Mouse (Mus musculus): Measurements from ENCODE around the gene Parn. TPM values are rescaled to one million over a fixed set of nuclear protein-coding genes. Genes with fewer than 3 reads are reported as not detected.
"Not testable (repeated sequence)": the region's sequence is repeated elsewhere in the genome, so short reads cannot be mapped to it uniquely, and the experiment has no call there.

The Parn gene
- total RNA-seq, 2 experiments from 2014 or later = 25.0 to 38.3 TPM

DNA sequence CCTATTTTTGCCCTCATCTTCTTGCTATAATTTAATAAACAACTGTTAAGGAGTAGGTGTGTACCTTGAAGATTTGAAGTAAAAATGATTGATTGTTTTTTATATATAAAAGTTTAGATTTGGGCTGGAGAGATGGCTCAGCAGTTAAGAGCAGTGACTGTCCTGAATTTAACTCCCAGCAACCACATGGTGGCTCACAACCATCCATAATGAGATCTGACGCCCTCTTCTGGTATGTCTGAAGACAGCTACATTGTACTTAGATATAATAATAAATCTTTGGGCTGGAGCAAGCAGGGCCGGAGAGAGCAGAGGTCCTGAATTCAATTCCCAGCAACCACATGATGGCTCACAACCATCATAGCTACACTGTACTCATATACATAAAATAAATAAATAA lies 29.8 kb downstream of the Parn start:
- DNase-seq (ENCODE audit: low spot score in 2 of 2) = not testable (repeated sequence)

DNA sequence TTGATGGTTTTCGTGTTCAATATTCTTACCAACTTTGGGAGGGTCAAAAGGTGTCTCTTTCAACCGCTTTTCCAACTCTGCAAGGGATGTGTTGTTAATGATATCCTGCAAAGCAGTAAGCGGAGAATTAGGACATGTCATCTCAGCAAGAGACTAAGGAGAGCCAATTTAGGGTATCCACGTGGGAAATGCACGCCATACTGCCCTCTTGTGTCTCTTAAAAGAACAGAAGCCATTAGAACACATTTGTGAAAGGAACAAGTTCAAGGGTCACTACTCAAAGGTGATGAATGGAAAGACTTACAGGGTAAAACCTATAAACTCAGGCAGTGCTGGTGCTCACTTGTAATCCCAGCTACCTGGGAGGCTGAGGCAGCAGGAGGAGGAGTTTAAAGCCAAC lies 39.6 kb downstream of the Parn start:
- DNase-seq (ENCODE audit: low spot score in 2 of 2) = no peak

DNA sequence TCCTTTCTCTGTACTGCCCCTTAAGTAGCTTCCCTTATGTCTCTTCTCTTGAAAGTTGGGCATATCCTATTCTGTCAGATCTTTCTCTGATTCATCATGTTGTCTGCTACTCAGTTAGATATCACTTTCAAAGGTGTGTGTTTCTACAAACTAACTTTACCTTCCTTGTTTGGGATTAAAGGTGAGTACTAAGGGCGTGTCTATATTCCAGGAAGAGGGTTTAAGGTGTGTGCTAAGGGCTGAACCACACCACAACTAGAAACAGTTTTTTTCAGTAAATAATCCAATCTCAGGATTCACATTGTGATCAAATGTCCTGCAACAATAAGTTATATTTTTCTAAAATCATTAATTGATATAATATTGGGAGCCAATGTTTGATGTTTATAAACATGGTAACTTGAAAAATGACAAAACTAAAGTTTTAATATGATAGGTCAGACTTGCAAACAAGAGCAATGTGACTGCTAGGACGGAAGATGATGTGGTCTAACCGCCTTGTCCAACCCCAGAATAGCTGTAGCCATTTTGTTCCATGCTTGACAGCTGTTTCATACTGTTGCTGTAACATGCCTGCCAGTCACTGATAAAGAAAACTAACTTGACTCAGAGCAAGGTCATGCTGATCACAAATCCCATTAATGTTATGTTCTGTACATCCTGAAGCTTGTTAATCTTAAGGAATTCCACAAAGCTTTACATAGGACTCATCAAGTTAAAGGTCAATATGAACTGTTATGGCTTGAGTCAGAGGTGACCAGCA lies 46.0 kb downstream of the Parn start:
- no peak for DNase-seq (ENCODE audit: low spot score in 2 of 2)

DNA sequence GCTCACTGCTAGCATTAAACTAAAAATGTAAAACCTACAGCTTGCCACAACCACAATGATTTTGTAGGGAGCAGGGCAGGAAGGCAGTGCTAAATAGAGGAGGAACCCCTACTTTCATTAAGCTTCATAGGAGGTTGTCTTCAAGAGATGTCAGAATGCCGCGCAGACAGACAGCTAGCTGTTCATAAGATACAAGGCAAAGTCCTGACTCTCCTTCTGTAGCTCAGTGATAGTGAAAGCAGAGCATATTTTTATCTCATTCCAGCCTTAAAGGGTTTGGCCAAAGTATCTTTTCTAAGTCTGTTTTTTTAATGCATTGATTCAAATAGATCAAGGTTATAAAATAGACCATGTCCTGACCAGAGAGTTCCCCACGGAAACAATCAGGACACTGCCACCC lies 47.8 kb downstream of the Parn start:
- no peak for DNase-seq (ENCODE audit: low spot score in 2 of 2)

DNA sequence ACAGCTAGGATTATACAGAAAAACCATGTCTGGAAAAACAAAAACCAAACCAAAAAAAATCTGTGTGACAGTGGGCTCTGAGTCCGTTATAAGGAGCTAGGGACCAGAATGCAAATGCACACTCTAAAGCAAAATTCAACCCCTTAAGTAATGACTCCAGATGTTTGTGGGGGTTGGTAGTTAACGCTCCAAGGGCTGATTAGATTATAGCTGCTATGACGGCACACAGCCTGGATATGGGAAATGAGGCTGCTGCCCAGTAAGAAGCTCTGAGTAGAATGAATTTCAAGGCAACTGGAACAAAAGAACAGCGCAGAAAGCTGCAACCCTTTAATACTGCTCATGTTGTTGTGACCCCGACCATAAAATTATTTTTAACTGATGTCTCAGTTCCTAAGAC lies 52.7 kb downstream of the Parn start:
- no peak for DNase-seq (ENCODE audit: low spot score in 2 of 2)

DNA sequence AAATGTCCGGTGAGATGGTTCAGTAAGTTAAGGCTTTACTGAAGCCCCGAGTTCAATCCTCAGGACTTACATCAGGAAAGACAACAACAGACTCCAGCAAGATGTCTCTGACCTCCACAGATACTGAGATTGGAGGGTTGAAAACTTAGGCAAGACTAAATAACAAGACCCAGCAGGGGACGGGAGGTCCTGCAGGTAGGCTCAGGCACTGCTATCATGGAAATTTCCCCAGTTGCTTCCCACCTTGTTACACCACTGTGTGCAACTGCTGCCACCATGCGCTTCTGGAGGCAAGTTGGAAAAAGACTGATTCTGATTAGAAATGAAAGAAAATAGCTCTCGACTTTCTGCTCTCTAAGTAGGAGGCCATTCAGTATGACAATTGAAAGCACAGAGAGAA lies 55.4 kb downstream of the Parn start:
- no peak for DNase-seq (ENCODE audit: low spot score in 2 of 2)

DNA sequence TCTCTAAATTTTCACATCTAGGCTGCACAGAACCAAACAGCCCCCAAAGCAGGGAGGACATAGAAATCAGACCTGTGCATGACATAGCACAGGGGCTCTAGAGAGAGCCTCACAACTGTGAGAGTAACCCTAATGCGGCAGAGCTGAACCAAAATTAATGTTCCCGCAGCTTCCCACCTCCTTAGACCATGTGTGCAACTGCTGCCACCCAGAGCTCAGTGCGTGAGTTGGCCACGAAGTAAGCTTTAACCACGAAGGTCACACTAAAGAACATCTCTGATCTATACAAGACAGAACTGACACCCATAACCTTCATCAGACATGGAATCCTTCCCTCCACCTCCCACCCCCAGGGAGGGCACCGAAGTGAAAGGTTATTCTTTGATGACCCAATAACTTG lies 55.9 kb downstream of the Parn start:
- DNase-seq (ENCODE audit: low spot score in 2 of 2) = no peak

DNA sequence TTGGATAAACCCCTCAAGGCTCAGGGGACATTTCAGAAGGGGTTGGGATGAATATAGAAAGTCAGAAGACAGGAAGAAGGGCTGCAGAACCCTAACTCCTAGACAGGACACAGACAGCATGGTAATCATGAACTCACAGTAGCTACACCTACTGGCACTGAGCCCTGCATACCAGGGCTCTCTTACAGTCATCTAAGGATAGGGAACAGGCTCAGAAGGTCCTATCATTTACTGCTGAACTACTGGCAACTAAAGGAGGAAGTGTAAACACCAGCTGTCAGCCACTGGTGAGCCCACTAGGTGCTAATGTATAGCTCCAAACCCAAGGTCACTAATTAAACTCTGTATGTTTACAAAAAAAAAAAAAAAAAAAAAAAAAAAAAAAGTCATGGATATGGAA lies 56.6 kb downstream of the Parn start:
- no peak for DNase-seq (ENCODE audit: low spot score in 2 of 2)

DNA sequence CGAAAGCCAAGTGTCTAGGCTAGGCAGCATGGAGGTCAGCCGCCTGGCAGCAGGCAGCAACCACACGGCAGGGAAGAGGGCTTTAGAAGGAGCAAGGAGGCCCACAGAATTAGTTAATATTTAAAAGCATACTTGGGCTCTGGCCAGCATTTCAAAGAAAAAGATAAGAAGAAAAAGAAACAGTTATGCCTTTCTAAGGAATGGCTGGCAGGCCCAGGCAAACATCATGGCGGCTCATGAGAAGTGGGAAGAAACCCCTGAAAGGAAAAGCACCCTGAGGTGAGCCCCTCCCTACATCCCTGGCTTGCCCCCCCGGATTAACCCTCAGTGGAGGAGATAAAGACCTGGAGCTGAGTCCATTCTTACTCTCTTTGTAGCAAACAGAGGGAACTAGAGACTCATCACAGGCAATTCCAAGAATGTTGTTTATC lies 57.0 kb downstream of the Parn start:
- DNase-seq (ENCODE audit: low spot score in 2 of 2) = no peak

DNA sequence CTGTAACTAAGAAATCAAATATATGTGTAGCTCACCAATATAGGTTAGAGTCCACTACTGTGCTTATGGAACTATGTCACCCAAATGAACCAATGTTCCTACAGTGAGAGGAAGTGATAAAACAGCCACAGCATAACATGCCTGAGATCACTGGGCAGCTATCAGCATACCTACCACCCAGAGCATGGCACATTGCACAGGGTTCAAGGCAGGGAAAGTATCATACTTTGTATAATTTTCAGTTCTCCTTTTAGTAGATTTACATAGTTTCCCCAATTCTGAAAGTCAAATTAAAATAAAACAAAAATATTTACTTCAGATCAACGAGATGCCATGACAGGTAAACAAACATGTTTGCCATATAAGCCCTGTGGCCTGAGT lies 59.3 kb downstream of the Parn start:
- DNase-seq (ENCODE audit: low spot score in 2 of 2) = no peak

DNA sequence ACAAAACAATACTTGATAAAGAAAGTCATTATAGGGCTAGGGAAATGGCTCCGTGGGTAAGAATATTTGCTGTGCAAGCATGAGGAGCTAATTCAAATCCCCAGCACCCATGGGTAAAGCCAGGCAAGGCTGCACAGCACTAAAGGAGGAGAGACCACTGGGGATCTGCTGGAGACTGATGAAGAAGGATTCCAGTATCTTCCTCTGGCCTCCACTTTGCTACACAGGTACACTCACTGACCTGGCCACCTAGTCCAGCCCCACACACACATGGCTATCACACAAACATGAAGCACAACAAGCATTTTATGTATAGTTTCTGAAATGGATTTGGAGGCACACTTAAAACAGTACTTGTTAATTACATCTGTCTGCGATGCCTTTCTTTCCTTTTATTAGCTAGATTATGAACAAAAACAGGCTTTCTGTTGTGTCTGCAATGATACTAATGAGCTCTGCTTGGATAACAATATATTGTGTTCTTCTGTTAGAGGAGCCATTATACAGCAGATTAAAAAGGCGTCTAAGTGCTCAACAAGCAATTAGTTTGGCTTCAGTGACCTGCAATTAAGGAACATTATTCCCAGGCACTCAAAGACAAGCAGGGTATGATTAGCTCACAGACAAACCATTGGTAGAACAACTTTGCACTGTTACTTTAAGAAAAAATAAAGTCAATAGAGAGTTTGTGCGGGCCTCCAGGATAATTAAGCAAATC lies 59.8 kb downstream of the Parn start:
- DNase-seq (ENCODE audit: low spot score in 2 of 2) = no peak

DNA sequence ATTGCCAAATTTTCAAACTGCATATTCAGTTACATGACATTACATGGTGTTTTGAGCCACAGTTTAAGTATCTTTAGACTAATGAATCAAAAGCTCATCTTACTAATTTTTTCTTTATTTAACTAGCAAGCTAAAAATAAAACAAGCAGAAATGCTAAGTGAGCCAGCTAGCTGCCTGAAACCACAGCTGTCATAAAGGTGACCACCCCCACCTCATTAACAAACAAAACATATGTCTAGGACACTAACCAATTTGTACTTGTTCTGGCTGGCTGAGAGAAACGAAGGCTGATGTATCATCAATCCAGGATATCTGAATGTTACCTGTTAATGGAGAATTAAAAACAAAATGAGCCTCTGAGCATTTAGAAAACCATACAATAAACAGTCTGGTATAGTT lies 65.2 kb downstream of the Parn start:
- DNase-seq (ENCODE audit: low spot score in 2 of 2) = no peak

DNA sequence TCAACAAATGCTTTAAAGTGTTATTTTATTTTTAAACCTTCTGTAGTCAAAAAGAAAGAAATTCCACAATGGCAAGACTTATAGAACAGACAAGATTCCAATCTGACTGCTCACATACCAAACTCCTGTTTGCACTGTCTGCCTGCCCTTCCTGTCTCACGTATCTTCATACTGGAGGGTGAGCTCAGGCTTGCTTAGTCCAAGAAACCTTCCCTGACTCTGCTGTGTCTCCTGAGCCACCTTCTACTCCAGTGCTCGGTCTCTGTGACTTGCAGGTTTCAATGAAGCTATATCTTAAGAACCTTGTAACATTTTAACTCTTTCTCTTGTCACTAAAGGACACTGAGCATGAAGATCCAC lies 78.9 kb downstream of the Parn start:
- no peak for DNase-seq (ENCODE audit: low spot score in 2 of 2)

DNA sequence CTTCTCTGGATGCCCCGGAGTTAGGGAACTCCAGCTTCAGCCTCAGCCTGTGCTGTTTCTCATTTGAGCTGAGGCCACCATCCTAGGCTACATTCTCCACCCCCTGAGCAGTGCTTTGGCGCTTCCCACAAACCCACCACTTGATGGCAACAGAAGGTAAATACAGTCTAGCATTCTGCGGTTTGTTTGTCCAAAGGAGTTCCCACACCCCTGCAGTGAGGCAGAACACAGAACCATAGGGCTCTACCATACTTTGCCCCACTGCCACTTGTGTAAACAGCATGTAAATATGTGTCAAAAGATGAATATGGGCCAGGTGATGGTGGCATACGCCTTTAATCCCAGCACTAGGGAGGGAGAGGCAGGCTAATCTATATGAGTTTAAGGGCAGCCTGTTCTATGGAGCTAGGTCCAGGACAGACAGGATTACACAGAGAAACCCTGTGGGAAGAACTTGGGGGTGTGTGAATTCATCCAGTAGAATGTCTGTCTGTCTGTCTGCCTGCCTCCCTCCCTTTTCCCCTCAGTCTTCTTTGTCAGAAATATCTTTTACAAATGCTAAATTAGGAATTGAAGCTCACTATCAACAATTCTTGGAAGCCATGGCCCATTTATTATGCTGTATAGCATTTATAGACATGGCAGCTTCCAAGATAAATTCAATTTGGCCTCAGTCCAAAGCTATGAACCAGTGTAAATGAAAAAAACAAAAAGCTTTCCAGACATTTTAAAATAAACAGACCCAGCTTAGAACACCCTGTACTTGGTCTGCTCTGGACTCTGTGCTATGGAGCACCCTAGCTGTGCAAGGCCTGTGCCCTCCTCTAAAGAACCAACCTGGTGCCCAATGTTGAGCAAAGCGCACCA lies 79.6 kb downstream of the Parn start:
- DNase-seq (ENCODE audit: low spot score in 2 of 2) = no peak

DNA sequence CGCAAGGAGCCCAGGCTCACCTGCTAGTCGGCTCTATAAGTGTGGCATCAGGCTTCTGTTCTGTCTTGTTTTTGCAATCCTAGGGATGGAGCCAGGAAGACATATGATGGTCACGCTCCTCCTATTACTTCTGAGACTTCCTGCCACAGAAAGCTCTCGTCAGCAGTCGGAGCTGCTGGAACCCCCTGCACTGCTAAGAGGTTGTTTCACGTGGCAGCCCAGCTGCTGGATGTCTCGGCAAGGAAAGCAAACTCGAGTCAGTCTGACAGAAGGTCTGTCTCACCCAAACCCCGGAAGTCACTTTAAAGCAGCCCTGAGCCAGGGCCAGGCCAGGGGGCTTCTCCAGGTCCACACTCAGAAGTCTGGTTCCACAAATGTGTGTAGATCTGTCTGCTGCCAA lies 82.7 kb downstream of the Parn start:
- no peak for DNase-seq (ENCODE audit: low spot score in 2 of 2)

DNA sequence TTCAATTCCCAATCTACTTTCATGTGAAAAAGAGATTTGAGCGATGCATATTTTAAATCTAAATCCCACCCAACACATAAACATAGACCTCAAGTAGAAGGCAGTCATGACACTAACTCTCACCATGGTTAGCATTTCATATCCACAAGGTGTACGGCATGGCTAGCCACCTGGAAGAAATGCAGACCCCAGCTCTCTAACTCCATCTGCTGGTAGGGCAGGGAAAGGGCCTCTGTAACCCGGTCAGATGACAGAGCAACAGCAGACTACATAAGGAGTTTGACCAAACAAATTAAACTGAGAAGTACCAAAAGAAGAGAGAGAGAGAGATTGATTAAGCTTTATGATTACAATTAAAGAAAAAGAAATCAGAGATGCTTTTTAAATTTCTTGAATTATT lies 87.2 kb downstream of the Parn start:
- no peak for DNase-seq (ENCODE audit: low spot score in 2 of 2)

DNA sequence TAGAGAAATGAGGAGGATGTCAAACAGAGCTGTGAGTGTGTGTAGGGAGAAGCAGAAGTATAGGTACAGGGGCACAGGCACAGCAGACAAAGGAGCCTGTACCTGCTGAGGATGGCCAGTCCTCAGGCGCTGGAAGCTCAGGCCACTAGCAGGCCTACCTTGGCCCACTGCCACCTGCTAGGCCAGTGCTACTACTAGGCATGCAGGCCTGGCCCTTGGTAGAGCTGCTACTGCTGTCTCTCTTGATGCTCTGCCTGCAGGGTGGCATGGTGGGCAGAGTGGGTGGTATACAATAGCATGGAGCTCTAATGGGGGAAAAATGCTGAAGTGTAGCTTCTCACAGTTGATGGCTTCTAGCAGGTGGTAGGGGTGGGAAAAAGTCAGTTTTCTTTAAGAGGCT lies 88.0 kb downstream of the Parn start:
- DNase-seq (ENCODE audit: low spot score in 2 of 2) = no peak

DNA sequence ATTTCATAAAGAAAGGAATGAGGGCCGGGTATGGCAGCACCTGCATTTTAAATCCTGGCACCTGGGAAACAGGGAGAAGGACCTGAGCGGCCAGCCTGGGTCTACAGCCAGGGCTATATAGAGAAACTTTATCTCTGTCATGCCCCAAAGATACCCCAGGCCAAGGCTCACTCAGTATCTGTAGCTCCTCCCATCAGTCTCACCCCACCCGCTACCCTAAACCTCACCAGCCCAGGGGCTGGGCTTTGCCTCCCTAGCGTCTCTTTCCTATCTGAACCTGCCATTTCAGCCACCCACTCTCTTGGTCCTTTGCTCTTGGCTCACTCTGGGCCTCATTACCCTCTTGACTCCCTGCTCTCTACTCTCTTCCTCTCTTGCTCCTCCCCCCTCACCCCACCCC lies 92.7 kb downstream of the Parn start:
- no peak for DNase-seq (ENCODE audit: low spot score in 2 of 2)

DNA sequence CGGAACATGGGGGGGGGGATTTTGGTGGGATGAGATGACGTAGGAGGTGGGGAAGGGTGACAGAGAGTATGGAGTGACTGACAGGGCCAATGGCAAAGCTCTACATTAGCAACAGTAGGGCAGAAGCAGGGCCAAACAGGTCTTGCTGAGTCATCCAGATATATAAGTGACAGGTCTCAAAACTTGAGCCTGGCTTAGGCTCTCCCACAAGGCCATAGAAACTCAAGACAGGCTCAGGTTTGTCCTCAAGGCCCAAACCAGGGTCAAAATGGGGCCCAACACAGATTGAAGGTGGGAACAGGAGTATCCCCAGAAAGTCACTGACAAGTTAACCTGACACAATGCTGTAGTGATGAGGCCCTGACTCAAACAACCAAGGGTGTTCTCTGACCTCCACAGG lies 99.7 kb downstream of the Parn start:
- DNase-seq (ENCODE audit: low spot score in 2 of 2) = no peak

DNA sequence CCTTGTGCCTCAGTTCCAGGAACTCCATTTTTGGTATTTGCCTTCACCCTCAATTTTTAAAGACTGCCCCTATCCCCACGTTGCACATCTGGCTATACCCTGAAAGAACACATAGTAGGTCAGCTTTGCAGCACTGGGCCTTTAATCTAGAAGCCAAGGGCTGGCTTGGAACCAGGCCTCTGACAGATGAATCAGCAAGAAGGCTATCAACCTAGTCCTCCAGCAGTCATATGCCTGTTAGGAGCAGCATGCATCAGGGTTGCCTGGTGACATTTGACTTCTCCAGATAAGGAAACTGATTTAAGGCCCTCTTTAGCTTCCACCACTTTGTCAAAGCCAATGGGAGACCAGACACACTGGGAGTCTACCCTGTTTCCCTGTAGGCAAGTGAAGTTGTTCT lies 100.4 kb downstream of the Parn start:
- DNase-seq (ENCODE audit: low spot score in 2 of 2) = no peak

DNA sequence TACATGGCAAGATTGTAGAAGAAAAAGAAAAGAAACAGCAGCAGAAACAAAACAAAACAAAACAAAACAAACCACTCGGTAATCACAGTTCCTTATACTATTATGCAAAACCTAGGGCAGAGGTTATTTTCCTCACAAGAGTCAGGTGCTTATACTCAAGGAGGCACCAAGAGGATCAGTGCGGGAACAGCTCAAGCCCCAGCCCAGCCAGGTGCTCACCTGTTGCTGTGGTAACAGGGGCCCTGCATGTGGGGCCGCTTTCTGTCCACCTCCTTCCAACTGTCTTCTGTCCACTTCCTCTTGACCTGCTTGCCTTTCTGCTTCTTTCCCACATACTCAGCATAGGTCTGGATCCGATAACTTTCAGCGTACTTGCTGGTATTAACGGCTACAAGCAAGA lies 101.6 kb downstream of the Parn start:
- DNase-seq (ENCODE audit: low spot score in 2 of 2) = no peak

DNA sequence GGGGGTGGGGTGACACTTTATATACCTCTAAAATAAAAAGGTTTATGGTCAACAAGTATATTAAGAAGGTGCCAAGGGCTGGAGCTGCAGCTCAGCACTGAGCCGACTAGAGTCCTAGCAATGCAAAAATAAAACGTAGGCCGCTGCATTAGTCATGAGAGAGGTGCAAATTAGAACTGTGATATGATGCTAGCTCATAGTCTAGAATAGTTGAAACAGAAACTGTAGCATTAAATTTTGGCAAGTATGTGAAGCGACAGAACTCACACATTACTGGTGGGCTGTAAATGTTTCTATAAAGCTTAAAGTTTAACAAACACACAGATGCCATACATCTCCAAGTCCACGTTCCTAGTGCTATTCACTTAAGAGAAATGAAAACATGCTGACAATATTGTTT lies 102.7 kb downstream of the Parn start:
- no peak for DNase-seq (ENCODE audit: low spot score in 2 of 2)

Data from adrenal gland, adult 18-20 months (tissue).